In the genomic region with DNA sequence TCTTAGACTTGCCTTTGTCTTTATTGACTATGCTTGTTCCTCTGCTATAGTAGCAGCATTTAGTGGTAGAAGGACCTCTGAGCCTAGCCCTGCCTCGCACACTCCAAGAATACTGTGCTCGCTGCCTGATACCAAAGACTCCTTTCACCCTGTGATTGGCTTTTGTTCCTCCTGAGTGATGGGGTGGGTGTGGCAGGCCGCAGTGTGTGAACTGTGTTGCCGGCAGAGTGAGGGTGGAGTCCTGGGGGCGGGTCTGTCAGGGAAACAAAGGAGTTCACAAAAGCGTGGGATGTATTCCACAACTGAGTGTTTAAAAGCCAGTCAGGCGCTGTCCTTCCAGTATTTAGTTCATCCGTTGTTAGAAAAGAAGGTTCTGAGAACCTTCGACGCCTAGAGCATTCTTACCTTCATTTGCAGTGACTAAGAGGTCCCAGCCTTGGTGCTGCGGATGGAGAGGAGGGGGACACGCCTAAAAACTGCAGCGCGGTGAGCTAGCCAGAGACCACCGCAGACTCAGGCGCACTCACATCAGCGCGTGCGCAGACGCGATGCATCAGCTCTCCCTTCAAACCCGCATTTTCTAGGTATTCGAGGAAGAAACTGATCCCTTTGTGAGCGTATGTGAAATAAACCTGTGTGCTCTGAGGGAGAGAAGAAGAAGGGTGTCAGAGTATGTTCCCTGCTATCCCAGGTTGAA, we compare ENCODE assay signal across 8 mouse cellular contexts. TPM values are rescaled to one million over a fixed set of nuclear protein-coding genes. Genes with fewer than 3 reads are reported as not detected.
DNase-seq lines count a peak whose midpoint lies in the region; ATAC-seq lines count a peak whose summit lies in the region.

No protein-coding gene starts in this region.

- H3K9ac ChIP-seq in heart, embryonic 14.5 days (ENCODE audit: low read length) = peak overlapping the region; percentile 89
- peak overlapping the region; percentile 2; the same call in 1 of the 2 replicates for H3K9ac ChIP-seq in stomach, embryonic 15.5 days

- H3K4me1 ChIP-seq in heart, embryonic 14.5 days (ENCODE audit: control insufficient read depth in 2 of 2, insufficient read depth in 2 of 2, low read length in 2 of 2) = peaks cover 17 to 25% of the 10 kb centered on the region in 2 experiments
- H3K4me1 ChIP-seq in stomach, embryonic 15.5 days = peaks cover 25% of the 10 kb centered on the region

- H3K79me2 ChIP-seq in macrophage (ENCODE audit: inconsistent target) = no peaks in the 10 kb centered on the region

- H3K36me3 ChIP-seq in heart, embryonic 14.5 days (ENCODE audit: control insufficient read depth, insufficient read depth, low read length) = peaks cover 5% of the 10 kb centered on the region; the same call in 1 of the 2 replicates
- no peaks in the 10 kb centered on the region for H3K36me3 ChIP-seq in macrophage (ENCODE audit: inconsistent target)
- no peaks in the 10 kb centered on the region for H3K36me3 ChIP-seq in stomach, embryonic 15.5 days

- under 1% methylated on average over 24 of the region's 24 CpGs for WGBS in heart, embryonic 14.5 days
- WGBS in macrophage (ENCODE audit: missing documents) = 6% methylated on average over 24 of the region's 24 CpGs
- under 1% methylated on average over 24 of the region's 24 CpGs for WGBS in stomach, embryonic 15.5 days

- peaks cover 7% of the 10 kb centered on the region; the same call in 1 of the 2 replicates for H3K27me3 ChIP-seq in heart, embryonic 14.5 days (ENCODE audit: control insufficient read depth, insufficient read depth, low read length)
- peaks cover 10% of the 10 kb centered on the region for H3K27me3 ChIP-seq in stomach, embryonic 15.5 days (replicated peaks)

- peak overlapping the region; percentile 84 for H3K4me3 ChIP-seq in heart, embryonic 14.5 days (ENCODE audit: control insufficient read depth in 1 of 2, insufficient read depth in 1 of 2, low read depth in 1 of 2, low read length in 2 of 2)
- H3K4me3 ChIP-seq in macrophage (ENCODE audit: inconsistent target) = peak overlapping the region; percentile 59; the same call in 1 of the 2 replicates
- peak overlapping the region; percentile 63 for H3K4me3 ChIP-seq in stomach, embryonic 15.5 days (replicated peaks)

- ATAC-seq in heart, embryonic 14.5 days (ENCODE audit: insufficient number of reproducible peaks, insufficient read depth, low FRiP score, low read depth) = peak; percentile 42
- ATAC-seq in stomach, embryonic 15.5 days (ENCODE audit: insufficient read depth, low FRiP score, low read depth) = peak; percentile 23; the same call in 1 of the 2 replicates

- DNase-seq in spleen, postnatal 36 days (ENCODE audit: low spot score in 2 of 2) = peak; percentile 43 to 44
- no peak for DNase-seq in spleen, postnatal 14 days (ENCODE audit: low spot score in 2 of 2)
- peak; percentile 71 for DNase-seq in embryo, embryonic 11.5 days (ENCODE audit: low read depth, low spot score)
- DNase-seq in layer of hippocampus, postnatal 10 days (ENCODE audit: low spot score in 2 of 2) = peak; percentile 62 to 71
- no peak for DNase-seq in cerebellum, adult 11 months

- peak overlapping the region; percentile 89 for H3K4me2 ChIP-seq in heart, embryonic 14.5 days (ENCODE audit: low read length)
- H3K4me2 ChIP-seq in stomach, embryonic 15.5 days = peak overlapping the region; percentile 86

- no peaks in the 10 kb centered on the region for H3K9me3 ChIP-seq in heart, embryonic 14.5 days (ENCODE audit: control insufficient read depth, low read length)
- no peaks in the 10 kb centered on the region for H3K9me3 ChIP-seq in stomach, embryonic 15.5 days

- H3K27ac ChIP-seq in heart, embryonic 14.5 days (replicated peaks in 1 of 2; ENCODE audit: control insufficient read depth in 1 of 2, insufficient read depth in 1 of 2, low read depth in 2 of 2, low read length in 2 of 2) = peak overlapping the region; percentile 89 to 91
- no peak overlapping the region for H3K27ac ChIP-seq in macrophage
- peak overlapping the region; percentile 53; the same call in 1 of the 2 replicates for H3K27ac ChIP-seq in stomach, embryonic 15.5 days

RNA-seq across cellular contexts. Expression of gene Tubb2b, which starts 0.9 kb away (rescaled TPM):
- polyA plus RNA-seq in heart, embryonic 14.5 days (2014; fragmentation: Nextera tagmentation; extraction: Ambion mirVana) = 26.7 and 35.0 TPM in 2 replicates
- total RNA-seq in layer of hippocampus, postnatal 10 days (2021) = 1,000 to 10,000 TPM; 1,434 to 1,803 TPM
- total RNA-seq in macrophage (2018; cell fraction: chromatin; rRNA removed) = 10 to 100 TPM in 1 of 26 experiments, 1 to 10 TPM in 9, under 1 TPM in 10, not detected in 6; 0.48 to 13.3 (median 1.0) TPM
- 1 to 10 TPM; 1.9 to 9.9 (median 4.5) TPM for total RNA-seq in macrophage (2018; cell fraction: cytosol; rRNA removed)
- total RNA-seq in macrophage (2018; cell fraction: nucleus; rRNA removed) = 1 to 10 TPM in 21 of 26 experiments, under 1 TPM in 4, not detected in 1; 0.55 to 5.1 (median 1.6) TPM
- polyA plus RNA-seq in macrophage (2018) = 3.6 to 6.5 TPM (median 5.1 TPM) in 3 replicates
- 30.4 and 31.3 TPM in 2 replicates for polyA plus RNA-seq in stomach, embryonic 15.5 days (2015; fragmentation: Nextera tagmentation; extraction: Ambion mirVana)

RNA-seq across cellular contexts. Expression of gene Psmg4, which starts 31.6 kb away (rescaled TPM):
- polyA plus RNA-seq in heart, embryonic 14.5 days (2014; fragmentation: Nextera tagmentation; extraction: Ambion mirVana) = 81.2 and 81.7 TPM in 2 replicates
- 10 to 100 TPM; 28.9 to 34.7 TPM for total RNA-seq in layer of hippocampus, postnatal 10 days (2021)
- total RNA-seq in macrophage (2018; cell fraction: chromatin; rRNA removed) = 10 to 100 TPM in 1 of 26 experiments, 1 to 10 TPM in 16, not detected in 9; 2.3 to 11.9 (median 4.8) TPM
- total RNA-seq in macrophage (2018; cell fraction: cytosol; rRNA removed) = 10 to 100 TPM; 34.1 to 56.5 (median 44.8) TPM
- 10 to 100 TPM in 6 of 26 experiments, 1 to 10 TPM in 18, not detected in 2; 1.8 to 15.4 (median 6.9) TPM for total RNA-seq in macrophage (2018; cell fraction: nucleus; rRNA removed)
- 13.9 to 63.8 TPM (median 55.2 TPM) in 3 replicates for polyA plus RNA-seq in macrophage (2018)
- 72.6 and 82.4 TPM in 2 replicates for polyA plus RNA-seq in stomach, embryonic 15.5 days (2015; fragmentation: Nextera tagmentation; extraction: Ambion mirVana)

RNA-seq across cellular contexts. Expression of gene Tubb2a, which starts 53.4 kb away (rescaled TPM):
- 124 and 131 TPM in 2 replicates for polyA plus RNA-seq in heart, embryonic 14.5 days (2014; fragmentation: Nextera tagmentation; extraction: Ambion mirVana)
- 1,000 to 10,000 TPM; 2,376 to 2,620 TPM for total RNA-seq in layer of hippocampus, postnatal 10 days (2021)
- total RNA-seq in macrophage (2018; cell fraction: chromatin; rRNA removed) = 100 to 1,000 TPM in 13 of 26 experiments, 10 to 100 TPM in 13; 16.0 to 287 (median 102) TPM
- 100 to 1,000 TPM; 194 to 451 (median 311) TPM for total RNA-seq in macrophage (2018; cell fraction: cytosol; rRNA removed)
- total RNA-seq in macrophage (2018; cell fraction: nucleus; rRNA removed) = 100 to 1,000 TPM in 22 of 26 experiments, 10 to 100 TPM in 4; 66.3 to 379 (median 177) TPM
- 162 to 260 TPM (median 170 TPM) in 3 replicates for polyA plus RNA-seq in macrophage (2018)
- polyA plus RNA-seq in stomach, embryonic 15.5 days (2015; fragmentation: Nextera tagmentation; extraction: Ambion mirVana) = 182 and 192 TPM in 2 replicates

Comparison
In these comparisons a context has a peak if more than half of its experiments do, and no peak if none do; other contexts are left out.
1. DNase-seq: peak in spleen, postnatal 36 days (2 of 2), embryo, embryonic 11.5 days (single experiment) and layer of hippocampus, postnatal 10 days (2 of 2); none in spleen, postnatal 14 days (0 of 2) and cerebellum, adult 11 months (single experiment).
2. Peak in every context shown above with its lines, with median percentiles within 50 percentile points of each other: H3K4me3 ChIP-seq.